Mouse (Mus musculus) limb, embryonic 10.5 days (tissue): Measurements from ENCODE around the gene Trim28. TPM values are rescaled to one million over a fixed set of nuclear protein-coding genes. Genes with fewer than 3 reads are reported as not detected.
A peak's percentile ranks its signal among the peaks of the same experiment; 100 is the strongest.

ENCODE experiments used
- DNase-seq: peaks from one replicate; pipeline ENCODE4 v3.0.0-alpha.2; 2017; ENCODE audit warnings: low spot score
- H3K27ac ChIP-seq: fragments of 300-500 bp; sonication (generic); 2 replicates; pipeline ENCODE4 v1.5.1; 2016; ENCODE audit warnings: mild to moderate bottlenecking
- H3K27me3 ChIP-seq: fragments of 300-500 bp; sonication (generic); 2 replicates; pipeline ENCODE4 v1.6.1; 2016; ENCODE audit warnings: low read depth, mild to moderate bottlenecking; ENCODE audit not compliant: poor library complexity, severe bottlenecking
- H3K36me3 ChIP-seq: fragments of 300-500 bp; sonication (generic); 2 replicates; pipeline ENCODE4 v1.6.1; 2016; ENCODE audit warnings: mild to moderate bottlenecking, moderate library complexity
- H3K4me1 ChIP-seq: fragments of 300-500 bp; sonication (generic); 2 replicates; pipeline ENCODE4 v1.6.1; 2016
- H3K4me3 ChIP-seq: fragments of 300-500 bp; sonication (generic); 2 replicates; pipeline ENCODE4 v1.5.1; 2016; ENCODE audit warnings: mild to moderate bottlenecking, moderate library complexity
- H3K9me3 ChIP-seq: fragments of 300-500 bp; sonication (generic); replicated peaks from 2 replicates; pipeline ENCODE4 v1.6.1; 2016; ENCODE audit warnings: mild to moderate bottlenecking
- WGBS: fragments of 180-500 bp; shearing (Covaris S2); methylation state at CpG from one replicate; pipeline ENCODE4 v1.1.7; 2016; 5-methylcytosine and 5-hydroxymethylcytosine counted together
- polyA plus RNA-seq: library from polyadenylated mRNA; unstranded; fragments of >200 nt; fragmentation: Nextera tagmentation; extraction: Ambion mirVana; gene quantifications from 2 replicates; pipeline ENCODE4 v1.2.1, GENCODE M21; 2016

Gene Trim28
- polyA plus RNA-seq, 1 experiment from 2014 or later, result 561 TPM

- Histone ChIP-seq H3K27ac (no peak overlapping the region), H3K9me3 (no peaks in the 10 kb centered on the region), H3K4me3 (peak overlapping the region; percentile 37; the same call in 1 of the 2 replicates), H3K36me3 (peaks cover 40% of the 10 kb centered on the region), H3K27me3 (peaks cover 27% of the 10 kb centered on the region), H3K4me1 (peaks cover 31% of the 10 kb centered on the region)
- 83% methylated on average over 10 of the region's 10 CpGs for WGBS
- DNase-seq, result no peak
These were observed 7.6 kb downstream of the Trim28 start for GRCm38 (mm10) chr7:13006531-13006930.

- 22% methylated on average over 57 of the region's 57 CpGs for WGBS
- Histone ChIP-seq H3K4me1 (peaks cover 31% of the 10 kb centered on the region), H3K4me3 (peak overlapping the region; percentile 37)
These were observed 8.6 kb downstream of the Trim28 start for GRCm38 (mm10) chr7:13007341-13008092.

GRCm38 (mm10) chr7:13009143-13010004 lies 10.5 kb downstream of the Trim28 start:
- Histone ChIP-seq H3K36me3 (peaks cover 37% of the 10 kb centered on the region), H3K4me3 (peak overlapping the region; percentile 65), H3K4me1 (peaks cover 31% of the 10 kb centered on the region), H3K27ac (peak overlapping the region; percentile 92), H3K27me3 (peaks cover 27% of the 10 kb centered on the region), H3K9me3 (no peaks in the 10 kb centered on the region)
- WGBS, result under 1% methylated on average over 42 of the region's 42 CpGs
- peak; percentile 98 for DNase-seq

More at GRCm38 (mm10) chr7:13007341-13008092, 8.6 kb downstream of the Trim28 start:
- H3K27me3 ChIP-seq, result peaks cover 27% of the 10 kb centered on the region
- H3K36me3 ChIP-seq, result peaks cover 40% of the 10 kb centered on the region
- H3K9me3 ChIP-seq, result no peaks in the 10 kb centered on the region
- DNase-seq, result no peak
- no peak overlapping the region for H3K27ac ChIP-seq

GRCm38 (mm10) chr7:13010005-13010908 lies 11.3 kb downstream of the Trim28 start, which contains the start of gene Zbtb45:
Gene Zbtb45, minus strand, starts transcription at chr7:13010034.
- peaks cover 29% of the 10 kb centered on the region for H3K36me3 ChIP-seq
- peaks cover 31% of the 10 kb centered on the region for H3K4me1 ChIP-seq
- no peaks in the 10 kb centered on the region for H3K9me3 ChIP-seq
- 21% methylated on average over 26 of the region's 26 CpGs for WGBS
- peak within 1 kb of the TSS; percentile 65 for H3K4me3 ChIP-seq
- peak within 1 kb of the TSS; percentile 92 for H3K27ac ChIP-seq
- H3K27me3 ChIP-seq, result peaks cover 27% of the 10 kb centered on the region
- DNase-seq, result no peak

GRCm38 (mm10) chr7:13013671-13014070 lies 14.8 kb downstream of the Trim28 start:
- WGBS, result 74% methylated on average over 4 of the region's 4 CpGs
- H3K4me1 ChIP-seq, result peaks cover 9% of the 10 kb centered on the region
- no peaks in the 10 kb centered on the region for H3K9me3 ChIP-seq
- DNase-seq, result no peak
- H3K27me3 ChIP-seq, result no peaks in the 10 kb centered on the region
- H3K36me3 ChIP-seq, result no peaks in the 10 kb centered on the region
- H3K27ac ChIP-seq, result no peak overlapping the region
- no peak overlapping the region for H3K4me3 ChIP-seq

- 38% methylated on average over 6 of the region's 6 CpGs for WGBS
- Histone ChIP-seq H3K27me3 (no peaks in the 10 kb centered on the region), H3K36me3 (no peaks in the 10 kb centered on the region), H3K4me3 (no peak overlapping the region), H3K27ac (no peak overlapping the region), H3K4me1 (peaks cover 6% of the 10 kb centered on the region), H3K9me3 (no peaks in the 10 kb centered on the region)
- DNase-seq, result no peak
These were observed 15.4 kb downstream of the Trim28 start for GRCm38 (mm10) chr7:13014275-13014839.

- Histone ChIP-seq H3K4me3 (no peak overlapping the region), H3K27ac (no peak overlapping the region), H3K4me1 (peaks cover 5% of the 10 kb centered on the region), H3K36me3 (no peaks in the 10 kb centered on the region), H3K27me3 (no peaks in the 10 kb centered on the region), H3K9me3 (no peaks in the 10 kb centered on the region)
- WGBS, result 89% methylated on average over 1 of the region's 1 CpGs
- DNase-seq, result no peak
These were observed 16.3 kb downstream of the Trim28 start for GRCm38 (mm10) chr7:13015217-13015616.

- Histone ChIP-seq H3K4me3 (peak overlapping the region; percentile 99), H3K27ac (peak overlapping the region; percentile 100), H3K4me1 (peaks cover 28% of the 10 kb centered on the region), H3K27me3 (no peaks in the 10 kb centered on the region), H3K9me3 (no peaks in the 10 kb centered on the region), H3K36me3 (peaks cover 32% of the 10 kb centered on the region)
- peak; percentile 96 for DNase-seq
- WGBS, result 4% methylated on average over 31 of the region's 31 CpGs
These were observed 24.0 kb downstream of the Trim28 start for GRCm38 (mm10) chr7:13022773-13023535.

GRCm38 (mm10) chr7:13023928-13024731 lies 25.2 kb downstream of the Trim28 start:
- Histone ChIP-seq H3K4me3 (peak overlapping the region; percentile 99), H3K36me3 (peaks cover 44% of the 10 kb centered on the region), H3K27me3 (no peaks in the 10 kb centered on the region), H3K9me3 (no peaks in the 10 kb centered on the region), H3K4me1 (peaks cover 28% of the 10 kb centered on the region), H3K27ac (peak overlapping the region; percentile 100)
- WGBS, result under 1% methylated on average over 95 of the region's 95 CpGs
- DNase-seq, result peak; percentile 96

GRCm38 (mm10) chr7:13024805-13025204 lies 25.9 kb downstream of the Trim28 start:
- H3K27me3 ChIP-seq, result no peaks in the 10 kb centered on the region
- peaks cover 28% of the 10 kb centered on the region for H3K4me1 ChIP-seq
- DNase-seq, result peak; percentile 85
- WGBS, result under 1% methylated on average over 43 of the region's 44 CpGs
- H3K4me3 ChIP-seq, result peak overlapping the region; percentile 99
- peak overlapping the region; percentile 100 for H3K27ac ChIP-seq
- no peaks in the 10 kb centered on the region for H3K9me3 ChIP-seq
- peaks cover 50% of the 10 kb centered on the region for H3K36me3 ChIP-seq
